Mouse (Mus musculus) c-Kit-negative CD71-positive TER-119-positive erythroid progenitor cells, embryonic 14.5 days (primary cell): ENCODE results near the gene D630003M21Rik.
A peak's percentile ranks its signal among the peaks of the same experiment; 100 is the strongest.

ENCODE experiments used
- DNase-seq: peaks from one replicate; pipeline ENCODE4 v3.0.0-alpha.2; 2013; ENCODE audit warnings: low read depth, low spot score

Gene D630003M21Rik

GRCm38 (mm10) chr2:158236698-158237097 is 7.7 kb upstream of the D630003M21Rik start:
- DNase-seq: no peak

GRCm38 (mm10) chr2:158233106-158233505 is 4.1 kb upstream of the D630003M21Rik start:
- DNase-seq: no peak

- no peak for DNase-seq
Measured at GRCm38 (mm10) chr2:158232414-158232813, 3.4 kb upstream of the D630003M21Rik start.

GRCm38 (mm10) chr2:158231071-158231470 is 2.0 kb upstream of the D630003M21Rik start:
- no peak for DNase-seq

GRCm38 (mm10) chr2:158230617-158231016 is 1.6 kb upstream of the D630003M21Rik start:
- no peak for DNase-seq

GRCm38 (mm10) chr2:158229503-158229892 is 476 bp upstream of the D630003M21Rik start:
- DNase-seq: no peak

GRCm38 (mm10) chr2:158225301-158225700 is 3.7 kb downstream of the D630003M21Rik start:
- DNase-seq: no peak

- no peak for DNase-seq
Measured at GRCm38 (mm10) chr2:158223497-158223896, 5.5 kb downstream of the D630003M21Rik start.

GRCm38 (mm10) chr2:158222664-158223063 is 6.4 kb downstream of the D630003M21Rik start:
- DNase-seq: no peak

- no peak for DNase-seq
Measured at GRCm38 (mm10) chr2:158221446-158222084, 7.5 kb downstream of the D630003M21Rik start.

GRCm38 (mm10) chr2:158219562-158219961 is 9.5 kb downstream of the D630003M21Rik start:
- no peak for DNase-seq

- DNase-seq: no peak
Measured at GRCm38 (mm10) chr2:158216510-158216909, 12.5 kb downstream of the D630003M21Rik start.

- DNase-seq: no peak
Measured at GRCm38 (mm10) chr2:158215283-158216117, 13.5 kb downstream of the D630003M21Rik start.

GRCm38 (mm10) chr2:158211764-158212471 is 17.1 kb downstream of the D630003M21Rik start:
- no peak for DNase-seq

- DNase-seq: no peak
Measured at GRCm38 (mm10) chr2:158210958-158211357, 18.1 kb downstream of the D630003M21Rik start.

GRCm38 (mm10) chr2:158210503-158210902 is 18.5 kb downstream of the D630003M21Rik start:
- DNase-seq: no peak

- DNase-seq: no peak
Measured at GRCm38 (mm10) chr2:158209776-158210175, 19.2 kb downstream of the D630003M21Rik start.

GRCm38 (mm10) chr2:158207848-158208247 is 21.2 kb downstream of the D630003M21Rik start:
- DNase-seq: no peak

- DNase-seq: peak; percentile 48
Measured at GRCm38 (mm10) chr2:158204114-158204513, 24.9 kb downstream of the D630003M21Rik start.

- no peak for DNase-seq
Measured at GRCm38 (mm10) chr2:158203686-158204085, 25.3 kb downstream of the D630003M21Rik start.

GRCm38 (mm10) chr2:158199281-158199680 is 29.7 kb downstream of the D630003M21Rik start:
- DNase-seq: no peak

GRCm38 (mm10) chr2:158198861-158199260 is 30.2 kb downstream of the D630003M21Rik start:
- DNase-seq: no peak
